Mouse (Mus musculus) G1E-ER4 (cell line): ENCODE results near the gene 1700025F22Rik. TPM values are rescaled to one million over a fixed set of nuclear protein-coding genes. Genes with fewer than 3 reads are reported as not detected.
"Not testable (repeated sequence)": the region's sequence is repeated elsewhere in the genome, so short reads cannot be mapped to it uniquely, and the experiment has no call there.

ENCODE experiments used
- GATA1 ChIP-seq: IDR thresholded peaks from one replicate; pipeline ENCODE4 v1.8.0; 2012; ENCODE audit warnings: low read length, inconsistent platforms
- polyA plus RNA-seq: library from polyadenylated mRNA; stranded (reverse); fragments of >175 nt; gene quantifications from 2 replicates; pipeline ENCODE4 v1.2.3, GENCODE M21; 2012

The 1700025F22Rik gene
- not detected in 2 replicates for polyA plus RNA-seq

DNA sequence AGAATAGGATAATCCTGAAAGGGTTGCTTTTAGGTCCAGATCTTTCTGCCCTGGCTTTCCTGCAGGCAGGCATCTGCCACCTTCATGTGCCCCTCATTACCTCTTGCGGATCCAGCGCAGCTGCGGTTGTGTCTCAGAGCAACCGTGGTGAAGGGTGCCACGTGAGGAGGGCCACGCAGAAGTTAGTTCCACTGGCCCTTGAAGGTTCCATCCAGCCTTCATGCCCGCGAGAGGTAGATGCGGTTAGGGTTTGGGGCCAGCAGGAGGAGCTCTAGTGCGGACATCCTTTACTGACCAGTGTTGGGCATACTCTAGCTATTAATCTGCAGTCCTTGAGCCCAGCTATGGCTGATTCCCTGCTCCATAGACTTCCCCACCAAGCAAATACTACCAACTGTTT lies at the start of gene 1700025F22Rik:
Gene 1700025F22Rik (minus strand): TSS at position 149 of the 400 bp plus-strand sequence.
- no peak for TF ChIP-seq GATA1

DNA sequence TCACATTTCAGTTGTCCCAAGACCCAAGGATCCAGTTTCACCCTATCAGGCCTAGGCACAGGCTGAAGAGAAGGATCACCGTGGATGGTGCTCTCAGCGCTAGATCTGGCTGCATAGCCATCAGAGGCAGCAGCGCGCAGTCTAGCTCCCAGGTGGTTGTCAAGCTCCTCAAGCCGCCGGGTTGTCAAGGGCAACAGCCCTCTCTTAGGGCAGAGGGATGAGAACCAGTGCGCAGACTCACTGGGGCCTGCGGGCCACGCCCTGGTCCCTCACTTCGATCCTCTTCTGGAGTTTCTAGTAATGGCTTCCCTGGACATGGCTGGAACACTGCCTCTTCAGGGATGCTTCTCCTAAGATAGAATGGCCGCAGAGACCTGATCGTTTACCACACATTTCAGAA lies 31.4 kb upstream of the 1700025F22Rik start, which contains the start of gene Ms4a13:
Gene Ms4a13 (minus strand): TSS at position 192 of the 400 bp plus-strand sequence.
- no peak for TF ChIP-seq GATA1

DNA sequence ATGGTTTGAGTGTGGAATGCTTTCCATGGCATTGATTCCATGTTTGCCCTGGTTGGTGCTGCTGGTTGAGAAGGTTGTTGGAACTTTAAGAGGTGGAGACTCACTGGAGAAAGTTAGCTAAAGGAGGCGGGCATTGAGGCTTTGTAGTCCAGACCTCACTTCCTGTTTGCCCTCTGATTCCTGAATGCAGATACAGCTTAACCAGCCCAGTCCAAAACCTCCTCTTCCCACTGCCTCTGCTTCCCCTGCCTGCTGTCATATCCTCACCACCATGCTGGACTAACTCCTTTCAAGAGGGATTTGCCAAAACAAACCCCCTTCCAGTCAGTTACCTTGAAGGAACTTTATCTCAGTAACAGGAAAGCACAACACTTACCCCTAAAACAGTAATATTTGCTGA lies 27.4 kb upstream of the 1700025F22Rik start:
- no peak for TF ChIP-seq GATA1

DNA sequence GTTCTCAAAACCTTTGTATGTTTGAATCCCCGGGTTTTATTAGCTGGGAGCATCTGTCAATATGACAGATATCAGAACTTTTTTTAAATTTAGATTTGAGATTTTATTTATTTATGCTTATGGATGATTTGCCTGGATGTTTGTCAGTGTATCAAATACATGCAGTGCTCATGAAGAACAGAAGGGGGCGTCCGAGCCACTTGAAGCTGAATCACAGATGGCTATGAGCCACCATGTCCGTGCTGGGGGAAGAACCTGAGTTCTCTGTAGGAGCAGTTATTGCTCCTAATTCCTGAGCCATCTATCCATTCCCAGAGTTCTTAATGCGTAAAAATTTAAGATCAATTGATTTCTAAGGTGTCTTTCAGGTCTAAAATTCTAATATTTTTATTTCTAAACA lies 19.0 kb upstream of the 1700025F22Rik start:
- TF ChIP-seq GATA1: no peak

- no peak for TF ChIP-seq GATA1
Measured at GRCm38 (mm10) chr19:11177464-11177863, 12.3 kb upstream of the 1700025F22Rik start.

GRCm38 (mm10) chr19:11135336-11135735 lies 29.8 kb downstream of the 1700025F22Rik start:
- no peak for TF ChIP-seq GATA1

- TF ChIP-seq GATA1: no peak
Measured at GRCm38 (mm10) chr19:11134852-11135251, 30.3 kb downstream of the 1700025F22Rik start.

GRCm38 (mm10) chr19:11130776-11131175 lies 34.3 kb downstream of the 1700025F22Rik start, which contains the start of gene 1700017D01Rik:
Gene 1700017D01Rik, minus strand, starts transcription at chr19:11130876.
- not testable (repeated sequence) for TF ChIP-seq GATA1

DNA sequence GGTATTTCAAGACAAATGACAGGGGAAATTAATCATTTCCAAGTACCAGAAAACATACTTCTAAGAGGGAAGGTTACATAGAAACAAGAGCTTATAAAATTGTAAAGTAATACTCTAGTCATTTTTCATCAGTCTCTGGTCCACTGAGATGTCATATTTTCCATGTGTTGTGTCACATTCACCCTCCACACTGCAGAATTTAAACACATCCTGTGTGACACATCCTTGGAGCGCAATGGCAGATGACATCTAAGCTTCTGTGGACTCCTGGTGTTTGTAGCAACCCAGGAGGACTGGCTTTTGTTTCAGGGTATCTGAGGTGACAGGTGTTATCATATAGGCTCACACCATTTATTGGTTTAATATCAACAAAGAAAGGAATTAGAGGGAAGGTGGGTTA lies 35.4 kb downstream of the 1700025F22Rik start:
- TF ChIP-seq GATA1: no peak

GRCm38 (mm10) chr19:11119338-11119737 lies 45.8 kb downstream of the 1700025F22Rik start:
- no peak for TF ChIP-seq GATA1

- no peak for TF ChIP-seq GATA1
Measured at GRCm38 (mm10) chr19:11107746-11108145, 57.4 kb downstream of the 1700025F22Rik start.

- TF ChIP-seq GATA1: no peak
Measured at GRCm38 (mm10) chr19:11101880-11102279, 63.2 kb downstream of the 1700025F22Rik start.

- TF ChIP-seq GATA1: no peak
Measured at GRCm38 (mm10) chr19:11098401-11098800, 66.7 kb downstream of the 1700025F22Rik start.

Other genes starting within 250 kb of the 1700025F22Rik start
- not detected in 2 replicates for gene Zp1, start 244.7 kb downstream of the 1700025F22Rik start, polyA plus RNA-seq
- not detected in 2 replicates for gene Ptgdr2, start 228.2 kb downstream of the 1700025F22Rik start, polyA plus RNA-seq
- 66.2 and 72.8 TPM in 2 replicates for gene Ccdc86, start 216.1 kb downstream of the 1700025F22Rik start, polyA plus RNA-seq
- not detected in 2 replicates for gene Ms4a10, start 190.7 kb downstream of the 1700025F22Rik start, polyA plus RNA-seq
- gene Ms4a15, start 172.1 kb downstream of the 1700025F22Rik start, polyA plus RNA-seq: not detected in 2 replicates
- not detected in 2 replicates for gene Ms4a18, start 147.3 kb downstream of the 1700025F22Rik start, polyA plus RNA-seq
- gene Ms4a8a, start 84.2 kb downstream of the 1700025F22Rik start, polyA plus RNA-seq: not detected in 2 replicates
- not detected in 2 replicates for gene 1700017D01Rik, start 34.4 kb downstream of the 1700025F22Rik start, polyA plus RNA-seq
- not detected in 2 replicates for gene Ms4a13, start 31.4 kb upstream of the 1700025F22Rik start, polyA plus RNA-seq
- gene Ms4a12, start 67.1 kb upstream of the 1700025F22Rik start, polyA plus RNA-seq: not detected in 2 replicates
- not detected in 2 replicates for gene Ms4a1, start 100.9 kb upstream of the 1700025F22Rik start, polyA plus RNA-seq
- gene Ms4a5, start 118.6 kb upstream of the 1700025F22Rik start, polyA plus RNA-seq: not detected in 2 replicates
- not detected in 2 replicates for gene Ms4a14, start 149.1 kb upstream of the 1700025F22Rik start, polyA plus RNA-seq
- not detected in 2 replicates for gene Ms4a7, start 170.8 kb upstream of the 1700025F22Rik start, polyA plus RNA-seq
- not detected in 2 replicates for gene Ms4a4a, start 210.2 kb upstream of the 1700025F22Rik start, polyA plus RNA-seq
- gene Ms4a4c, start 239.4 kb upstream of the 1700025F22Rik start, polyA plus RNA-seq: not detected in 2 replicates